Mouse (Mus musculus): ENCODE measurements around the gene Cdc42ep2.

DNA sequence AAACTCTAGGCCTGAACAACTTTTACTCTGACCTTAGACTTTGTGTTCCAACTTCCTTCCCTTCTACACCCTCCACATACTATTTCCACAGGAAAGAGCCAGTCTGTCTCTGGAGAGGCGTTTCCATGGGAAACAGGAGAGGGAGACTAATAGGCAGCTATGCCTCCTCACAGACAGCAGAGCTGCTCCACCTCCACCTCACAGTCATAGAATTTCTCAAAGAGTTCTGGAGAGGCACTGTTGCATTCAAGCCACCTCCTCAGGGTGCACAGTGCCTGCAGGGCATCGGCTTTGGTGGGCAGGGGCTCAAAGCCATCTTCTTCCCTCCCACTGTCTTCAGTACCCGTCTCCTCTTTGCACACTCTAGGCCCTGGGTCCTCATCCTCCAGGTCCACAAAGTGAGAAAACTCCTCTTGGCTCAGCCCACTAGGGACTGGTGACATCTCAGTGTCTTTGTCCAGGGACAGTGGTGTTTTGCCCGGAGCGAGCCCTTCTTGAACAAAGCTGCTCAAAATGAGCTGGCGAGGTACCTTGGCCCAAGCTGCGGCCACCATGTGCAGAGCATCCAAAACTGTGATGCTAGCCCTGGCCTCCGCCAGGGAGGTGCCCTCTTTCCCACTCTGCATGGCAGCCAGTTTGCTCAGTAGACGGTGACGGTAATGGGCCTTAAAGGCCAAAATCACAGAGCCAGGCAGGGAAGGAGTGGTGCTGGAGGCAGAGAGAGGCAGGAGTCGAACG, 32.9 kb downstream of the Cdc42ep2 start:
- no peak for TF ChIP-seq GATA1 (IDR thresholded peaks at IDR 0.05; ENCODE audit: low read length)
- TF ChIP-seq TAL1 (IDR thresholded peaks at IDR 0.05; ENCODE audit: low read length) = no peak

Measured in erythroblast, embryonic 14.5 days (primary cell).